Mouse (Mus musculus) ES-E14 (cell line): Measurements from ENCODE around the gene Prr5l.

Experiments
- CHD2 ChIP-seq: IDR thresholded peaks from 2 replicates; pipeline ENCODE4 v1.6.1; 2014; ENCODE audit warnings: mild to moderate bottlenecking, low read depth, low read length, inconsistent platforms
- HCFC1 ChIP-seq: IDR thresholded peaks from 2 replicates; pipeline ENCODE4 v1.6.1; 2012; ENCODE audit warnings: low read length, inconsistent platforms, borderline replicate concordance; ENCODE audit not compliant: insufficient read depth
- MAFK ChIP-seq: IDR thresholded peaks from 2 replicates; pipeline ENCODE4 v1.6.1; 2014; ENCODE audit warnings: mild to moderate bottlenecking, low read depth, low read length, inconsistent platforms; ENCODE audit not compliant: insufficient read depth
- ZC3H11A ChIP-seq: IDR thresholded peaks from 2 replicates; pipeline ENCODE4 v1.6.1; 2012; ENCODE audit warnings: low read depth, mild to moderate bottlenecking, inconsistent platforms, low read length, borderline replicate concordance
- ZNF384 ChIP-seq: IDR thresholded peaks from 2 replicates; pipeline ENCODE4 v1.6.1; 2012; ENCODE audit warnings: low read depth, low read length, inconsistent platforms

DNA sequence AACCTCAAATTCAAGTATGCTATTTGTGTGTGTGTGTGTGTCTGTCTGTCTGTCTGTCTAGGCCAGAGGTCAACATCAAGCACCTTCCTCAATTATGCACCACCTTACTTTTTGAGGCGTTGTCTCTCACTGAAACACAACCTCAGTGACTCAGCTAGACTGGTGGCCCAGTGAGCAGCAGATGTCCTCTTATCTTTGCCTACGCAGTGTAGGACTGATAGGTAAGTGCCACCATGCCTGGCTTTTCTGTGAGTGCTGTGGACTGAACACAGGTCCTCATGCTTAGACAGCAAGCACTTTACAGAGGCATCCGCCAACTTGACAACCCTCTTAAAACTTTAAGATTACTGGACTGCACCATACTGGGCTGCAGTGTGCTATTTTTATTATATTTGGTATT is 214.1 kb downstream of the Prr5l start:
- TF ChIP-seq ZC3H11A: no peak
- TF ChIP-seq CHD2: no peak
- TF ChIP-seq HCFC1: no peak
- no peak for TF ChIP-seq MAFK
- TF ChIP-seq ZNF384: no peak
